ENCODE assay signal across 20 mouse cellular contexts in genomic region chr3:122386444-122386843, GRCm38 (mm10).
DNase-seq lines count a peak whose midpoint lies in the region; ATAC-seq and TF ChIP-seq lines count a peak whose summit lies in the region.
"Had no signal": no experiment of that assay in that cellular context is flagged by ENCODE, and none has a peak within 500 bp of the region (broad histone marks: within the 10 kb centered on the region; RNA-seq: fewer than 3 reads in every experiment).

No protein-coding gene starts in this region.

- ATAC-seq in forebrain, embryonic 11.5 days (replicated peaks; ENCODE audit: low FRiP score): no peak
- peak; percentile 54 for ATAC-seq in Patski
- ATAC-seq: activated CD4-positive, CD25-positive, alpha-beta regulatory T cell, adult 4 months; CD4-positive, CD25-positive, alpha-beta regulatory T cell, adult 4 months had no signal

- CTCF ChIA-PET in Patski (lab: Charles Lee): interaction anchor here (1.1 to 3.1 kb wide), 5 partner anchors 10 to 74 kb away, joined by 3 to 17 read pairs (median 3); no protein-coding TSS in a partner anchor

- in situ Hi-C loops in Patski (cut with MboI; ENCODE audit: low pct_unique_long_range_greater_than_20kb): no loop called here

- no peak for TF ChIP-seq CTCF in Patski (IDR thresholded peaks at IDR 0.05)

- H3K36me3 ChIP-seq in forebrain, embryonic 11.5 days (ENCODE audit: control insufficient read depth, insufficient read depth, low read length): no peaks in the 10 kb centered on the region
- H3K36me3 ChIP-seq in forebrain, embryonic 10.5 days (replicated peaks): no peaks in the 10 kb centered on the region
- H3K36me3 ChIP-seq: G1E had no signal

- H3K9ac ChIP-seq in forebrain, embryonic 11.5 days (ENCODE audit: low read length): no peak overlapping the region

- H3K27me3 ChIP-seq in forebrain, embryonic 11.5 days (ENCODE audit: control insufficient read depth, insufficient read depth, low read length): no peaks in the 10 kb centered on the region
- H3K27me3 ChIP-seq in forebrain, embryonic 10.5 days (ENCODE audit: poor library complexity, severe bottlenecking): no peaks in the 10 kb centered on the region
- H3K27me3 ChIP-seq in Patski: no peaks in the 10 kb centered on the region
- H3K27me3 ChIP-seq: CH12.LX had no signal

- peak; percentile 4 for DNase-seq in forebrain, embryonic 11.5 days (ENCODE audit: low spot score)
- no peak for DNase-seq in forebrain, embryonic 10.5 days (ENCODE audit: extremely low spot score, low spot score)
- peak; percentile 93 for DNase-seq in Patski (ENCODE audit: low read depth, low spot score)
- DNase-seq in T-cell, adult 2 months (ENCODE audit: low spot score): no peak
- DNase-seq: adrenal gland, adult 2 months; adrenal gland, adult 8-10 months; adrenal gland, postnatal 10 days; adrenal gland, postnatal 14 days; adrenal gland, postnatal 25 days; adrenal gland, postnatal 36 days; B cell, adult 2 months; cerebellum, adult 11 months; cerebellum, adult 11-12 months; cerebellum, adult 18-20 months; cerebellum, adult 2 months; cerebellum, adult 8-10 months had no signal

- no peak overlapping the region for H3K27ac ChIP-seq in forebrain, embryonic 11.5 days (ENCODE audit: low read depth, low read length)
- no peak overlapping the region; the same call in 1 of the 2 replicates for H3K27ac ChIP-seq in forebrain, embryonic 10.5 days

- no peak overlapping the region for H3K4me3 ChIP-seq in forebrain, embryonic 11.5 days (ENCODE audit: low read depth, low read length)
- no peak overlapping the region for H3K4me3 ChIP-seq in forebrain, embryonic 10.5 days

- H3K9me3 ChIP-seq in forebrain, embryonic 11.5 days (ENCODE audit: control insufficient read depth, low read length): no peaks in the 10 kb centered on the region
- H3K9me3 ChIP-seq in forebrain, embryonic 10.5 days: no peaks in the 10 kb centered on the region
- H3K9me3 ChIP-seq: G1E had no signal

- H3K4me1 ChIP-seq in forebrain, embryonic 11.5 days (replicated peaks; ENCODE audit: control insufficient read depth, insufficient read depth, low read length): no peaks in the 10 kb centered on the region
- no peaks in the 10 kb centered on the region for H3K4me1 ChIP-seq in forebrain, embryonic 10.5 days

- POLR2A ChIA-PET in Patski (lab: Charles Lee): interaction anchor here (1.1 kb wide), 1 partner anchor 14 kb away, joined by 4 read pairs; no protein-coding TSS in a partner anchor

- H3K4me2 ChIP-seq in forebrain, embryonic 11.5 days (ENCODE audit: low read depth, low read length, severe bottlenecking): no peak overlapping the region

- WGBS in forebrain, embryonic 11.5 days: 92% methylated on average over 5 of the region's 5 CpGs
- WGBS in forebrain, embryonic 10.5 days: 92% methylated on average over 5 of the region's 5 CpGs

Comparison
In these comparisons a context has a peak if more than half of its experiments do, and no peak if none do; other contexts are left out.
1. DNase-seq: peak in forebrain, embryonic 11.5 days (single experiment) and Patski (single experiment); none in forebrain, embryonic 10.5 days (single experiment) and T-cell, adult 2 months (single experiment).